Mouse (Mus musculus) neural tube, embryonic 13.5 days (tissue): ENCODE data around the gene Pzp. TPM values are rescaled to one million over a fixed set of nuclear protein-coding genes. Genes with fewer than 3 reads are reported as not detected.
A peak's percentile ranks its signal among the peaks of the same experiment; 100 is the strongest.

Experiments used
- ATAC-seq: fragments of 200-750 bp; cut with Nextera tagmentation; 2 replicates; pipeline ENCODE4 v1.8.0; 2017; ENCODE audit warnings: low read depth, mild to moderate bottlenecking, moderate TSS enrichment, moderate library complexity
- H3K27ac ChIP-seq: fragments of 300-500 bp; sonication (generic); replicated peaks from 2 replicates; pipeline ENCODE4 v1.5.1; 2015; ENCODE audit warnings: moderate library complexity, mild to moderate bottlenecking, inconsistent platforms
- H3K27me3 ChIP-seq: fragments of 300-500 bp; sonication (generic); 2 replicates; pipeline ENCODE4 v1.6.1; 2015; ENCODE audit warnings: mild to moderate bottlenecking, inconsistent platforms
- H3K36me3 ChIP-seq: fragments of 300-500 bp; sonication (generic); 2 replicates; pipeline ENCODE4 v1.6.1; 2015; ENCODE audit warnings: mild to moderate bottlenecking, inconsistent platforms
- H3K4me1 ChIP-seq: fragments of 300-500 bp; sonication (generic); replicated peaks from 2 replicates; pipeline ENCODE4 v1.6.1; 2015; ENCODE audit warnings: inconsistent platforms
- H3K4me2 ChIP-seq: fragments of 300-500 bp; sonication (generic); 2 replicates; pipeline ENCODE4 v1.6.1; 2015; ENCODE audit warnings: inconsistent platforms, mild to moderate bottlenecking, moderate library complexity
- H3K4me3 ChIP-seq: fragments of 300-500 bp; sonication (generic); 2 replicates; pipeline ENCODE4 v1.5.1; 2015; ENCODE audit warnings: mild to moderate bottlenecking, inconsistent platforms
- H3K9ac ChIP-seq: fragments of 300-500 bp; sonication (generic); 2 replicates; pipeline ENCODE4 v1.6.1; 2015; ENCODE audit warnings: moderate library complexity, mild to moderate bottlenecking, inconsistent platforms
- H3K9me3 ChIP-seq: fragments of 300-500 bp; sonication (generic); 2 replicates; pipeline ENCODE4 v1.6.1; 2016; ENCODE audit warnings: inconsistent platforms
- WGBS: fragments of 180-500 bp; shearing (Covaris S2); methylation state at CpG from one replicate; pipeline ENCODE4 v1.1.7; 2015; 5-methylcytosine and 5-hydroxymethylcytosine counted together
- polyA plus RNA-seq: library from polyadenylated mRNA; unstranded; fragments of >200 nt; fragmentation: Nextera tagmentation; extraction: Ambion mirVana; gene quantifications from 2 replicates; pipeline ENCODE4 v1.2.1, GENCODE M21; 2015

The Pzp gene
- polyA plus RNA-seq, 1 experiment from 2014 or later: 0.21 TPM

DNA sequence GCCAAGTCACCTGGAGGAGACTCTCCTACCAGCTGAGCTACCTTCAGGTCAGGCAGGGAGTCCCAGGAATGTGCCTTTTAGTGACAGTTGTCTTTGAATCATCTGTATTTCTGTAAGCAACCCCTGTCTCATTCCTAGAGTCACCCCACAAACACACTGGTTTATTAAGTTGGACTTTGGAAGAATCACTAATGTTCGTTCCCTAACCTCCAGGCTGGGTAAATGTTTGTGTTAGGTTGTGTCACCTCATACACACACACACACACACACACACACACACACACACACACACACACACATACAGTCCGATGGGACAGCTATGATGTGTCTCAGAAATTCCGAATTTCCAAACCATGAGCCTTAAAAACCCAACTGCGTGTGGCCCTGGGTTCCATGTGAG is 719 bp downstream of the Pzp start:
- Histone ChIP-seq H3K9me3 (peaks cover 5% of the 10 kb centered on the region; the same call in 1 of the 2 replicates), H3K4me2 (no peak overlapping the region), H3K27ac (no peak overlapping the region), H3K9ac (no peak overlapping the region), H3K4me1 (no peaks in the 10 kb centered on the region), H3K36me3 (no peaks in the 10 kb centered on the region), H3K27me3 (no peaks in the 10 kb centered on the region), H3K4me3 (no peak overlapping the region)
- no peak for ATAC-seq
- WGBS: 94% methylated on average over 4 of the region's 4 CpGs

DNA sequence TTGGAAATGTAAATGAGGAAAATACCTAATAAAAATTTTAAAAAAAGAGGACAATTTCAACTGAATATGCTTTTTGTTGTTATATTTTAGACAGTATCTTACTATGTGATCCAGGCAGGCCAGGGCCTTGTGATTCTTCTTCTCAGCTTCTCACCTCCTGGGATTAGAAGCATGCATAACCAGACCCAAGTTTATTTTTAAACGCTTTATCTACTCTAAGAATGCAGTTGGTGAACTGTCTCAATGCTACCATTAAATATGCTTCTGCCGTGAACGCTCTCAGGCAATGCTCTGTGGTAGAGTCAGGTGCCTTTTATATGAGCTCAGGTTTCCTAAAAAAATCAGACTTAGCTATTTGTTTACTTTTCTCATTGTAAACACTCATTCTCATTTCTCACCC is 3.2 kb downstream of the Pzp start:
- no peaks in the 10 kb centered on the region for H3K4me1 ChIP-seq
- H3K9me3 ChIP-seq: peaks cover 5% of the 10 kb centered on the region; the same call in 1 of the 2 replicates
- H3K4me3 ChIP-seq: no peak overlapping the region
- WGBS: 93% methylated on average over 3 of the region's 3 CpGs
- no peaks in the 10 kb centered on the region for H3K27me3 ChIP-seq
- H3K36me3 ChIP-seq: no peaks in the 10 kb centered on the region
- ATAC-seq: no peak
- H3K4me2 ChIP-seq: no peak overlapping the region
- H3K9ac ChIP-seq: no peak overlapping the region
- no peak overlapping the region for H3K27ac ChIP-seq

DNA sequence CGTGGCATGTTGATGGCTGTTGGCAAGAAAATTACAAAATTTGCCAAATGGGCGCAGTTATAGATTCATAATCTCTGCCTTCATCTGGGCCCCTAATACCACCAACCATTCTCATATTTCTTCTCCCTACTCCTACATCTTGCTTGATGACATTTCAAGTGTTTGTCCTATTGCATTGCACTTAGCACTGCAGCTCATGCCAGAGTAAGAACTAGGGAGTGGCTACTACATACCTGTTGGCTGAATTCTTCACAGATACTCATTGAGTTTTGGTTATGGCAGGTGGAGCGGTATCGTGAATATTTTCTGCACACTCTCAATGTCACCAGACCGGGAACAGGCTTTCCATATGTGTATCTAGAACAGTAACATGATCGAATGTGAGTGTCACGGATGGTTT is 7.4 kb downstream of the Pzp start:
- Histone ChIP-seq H3K9me3 (peaks cover 3% of the 10 kb centered on the region; the same call in 1 of the 2 replicates), H3K9ac (no peak overlapping the region), H3K27me3 (no peaks in the 10 kb centered on the region), H3K4me2 (no peak overlapping the region), H3K4me3 (no peak overlapping the region), H3K27ac (no peak overlapping the region), H3K4me1 (no peaks in the 10 kb centered on the region), H3K36me3 (no peaks in the 10 kb centered on the region)
- 89% methylated on average over 7 of the region's 7 CpGs for WGBS
- no peak for ATAC-seq

DNA sequence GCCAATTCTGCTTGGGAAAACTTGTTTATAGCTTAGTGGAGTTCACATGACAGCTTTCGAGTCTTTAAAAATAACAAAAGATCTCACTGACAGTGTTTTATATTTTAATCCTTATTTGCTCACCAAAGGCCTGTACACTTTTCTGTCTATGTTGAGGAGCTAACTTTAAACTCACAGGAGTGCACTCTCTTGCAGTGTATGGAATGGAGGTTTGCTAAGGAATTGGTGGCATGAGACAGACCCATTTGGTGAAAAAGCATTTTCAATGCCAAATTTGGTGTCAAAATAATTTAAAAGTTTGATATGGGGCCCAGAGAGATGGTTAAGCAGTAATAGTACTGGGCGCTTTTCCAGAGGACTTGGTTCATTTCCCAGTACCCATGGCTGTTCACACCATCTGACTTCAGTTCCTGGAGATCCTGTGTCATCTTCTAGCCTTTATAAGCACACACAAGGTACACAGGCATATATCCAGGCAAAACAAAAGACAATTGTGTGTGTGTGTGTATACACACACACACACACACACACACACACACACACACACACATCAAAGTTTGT is 20.8 kb downstream of the Pzp start:
- H3K36me3 ChIP-seq: no peaks in the 10 kb centered on the region
- H3K4me2 ChIP-seq: no peak overlapping the region
- H3K4me1 ChIP-seq: no peaks in the 10 kb centered on the region
- no peak for ATAC-seq
- no peak overlapping the region for H3K27ac ChIP-seq
- H3K27me3 ChIP-seq: no peaks in the 10 kb centered on the region
- H3K9ac ChIP-seq: no peak overlapping the region
- no peaks in the 10 kb centered on the region for H3K9me3 ChIP-seq
- H3K4me3 ChIP-seq: no peak overlapping the region
- WGBS: 89% methylated on average over 2 of the region's 2 CpGs

DNA sequence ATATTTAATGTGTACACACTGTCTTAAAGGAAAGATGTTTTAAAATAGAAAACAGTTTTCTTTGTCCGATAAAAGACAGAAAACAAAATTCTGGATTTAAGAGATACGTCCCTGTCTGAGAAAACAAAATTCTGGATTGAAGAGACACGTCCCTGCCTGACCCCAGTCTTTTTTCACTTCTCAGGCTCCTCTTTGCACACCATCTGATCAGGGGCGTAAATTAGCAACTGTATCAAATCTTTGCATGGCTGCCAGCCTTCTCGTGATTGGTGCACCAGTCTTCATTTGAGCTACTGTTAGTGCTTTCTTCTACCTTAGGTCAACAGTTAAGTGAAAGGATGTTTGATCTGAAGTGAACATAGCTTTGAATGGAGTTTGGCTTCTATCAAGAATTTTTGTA is 21.8 kb downstream of the Pzp start:
- H3K4me1 ChIP-seq: no peaks in the 10 kb centered on the region
- no peak for ATAC-seq
- H3K36me3 ChIP-seq: no peaks in the 10 kb centered on the region
- no peak overlapping the region for H3K27ac ChIP-seq
- no peak overlapping the region for H3K4me2 ChIP-seq
- no peak overlapping the region for H3K9ac ChIP-seq
- H3K9me3 ChIP-seq: no peaks in the 10 kb centered on the region
- WGBS: 66% methylated on average over 5 of the region's 5 CpGs
- H3K27me3 ChIP-seq: no peaks in the 10 kb centered on the region
- no peak overlapping the region for H3K4me3 ChIP-seq

DNA sequence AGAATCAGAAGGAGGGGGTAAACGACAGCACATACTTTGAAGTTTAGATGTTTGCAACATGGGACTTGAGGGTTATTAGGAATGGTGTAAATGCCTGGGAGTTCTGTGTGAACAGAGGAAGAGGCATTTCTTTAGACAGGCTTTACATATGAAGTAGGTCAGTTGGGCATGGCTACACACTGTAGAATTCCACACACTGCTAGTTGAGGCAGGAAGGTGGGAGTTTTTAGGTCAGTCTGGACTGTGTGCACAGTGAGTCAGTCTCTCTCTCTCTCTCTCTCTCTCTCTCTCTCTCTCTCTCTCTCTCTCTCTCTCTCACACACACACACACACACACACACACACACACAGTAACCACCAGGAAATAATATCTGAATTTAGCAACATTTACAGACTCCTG is 31.2 kb downstream of the Pzp start:
- Histone ChIP-seq H3K4me3 (no peak overlapping the region), H3K4me2 (no peak overlapping the region), H3K27ac (no peak overlapping the region), H3K4me1 (no peaks in the 10 kb centered on the region), H3K36me3 (no peaks in the 10 kb centered on the region), H3K27me3 (no peaks in the 10 kb centered on the region), H3K9ac (no peak overlapping the region), H3K9me3 (no peaks in the 10 kb centered on the region)
- WGBS: 93% methylated on average over 1 of the region's 1 CpGs
- no peak for ATAC-seq

DNA sequence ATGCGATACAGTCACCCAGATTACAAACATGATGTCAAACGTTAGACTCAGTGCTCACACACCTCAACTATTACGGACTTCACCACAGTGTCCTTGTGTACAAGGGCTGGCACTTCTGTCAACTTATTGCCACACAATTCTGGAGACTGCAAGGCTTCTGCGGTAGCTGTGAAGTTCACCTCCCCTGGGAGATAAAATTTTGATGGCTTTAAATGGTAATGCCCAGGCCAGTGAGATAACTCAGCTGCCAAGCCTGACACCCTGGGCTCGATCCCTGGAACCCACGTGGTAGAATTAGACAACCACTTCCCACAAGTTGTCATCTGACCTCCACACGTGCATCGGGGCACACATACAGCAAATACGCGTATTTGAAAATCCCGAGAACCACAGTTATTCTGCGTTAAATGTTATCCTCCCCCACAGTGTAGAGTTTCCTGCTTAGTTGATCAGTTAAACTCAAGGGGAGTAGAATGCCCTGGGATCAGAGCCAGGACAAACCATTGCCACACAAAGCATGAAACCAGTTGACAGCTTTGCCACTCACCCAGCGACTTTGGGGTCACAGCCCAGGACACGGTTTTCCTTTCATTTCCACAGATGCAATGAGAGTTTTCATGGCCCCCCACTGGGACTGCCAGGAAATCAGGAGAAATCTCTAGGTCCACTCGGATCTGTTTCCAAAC is 31.7 kb downstream of the Pzp start:
- no peak overlapping the region for H3K27ac ChIP-seq
- no peaks in the 10 kb centered on the region for H3K27me3 ChIP-seq
- ATAC-seq: no peak
- no peaks in the 10 kb centered on the region for H3K4me1 ChIP-seq
- H3K4me2 ChIP-seq: no peak overlapping the region
- H3K36me3 ChIP-seq: no peaks in the 10 kb centered on the region
- no peaks in the 10 kb centered on the region for H3K9me3 ChIP-seq
- H3K9ac ChIP-seq: no peak overlapping the region
- 73% methylated on average over 15 of the region's 15 CpGs for WGBS
- no peak overlapping the region for H3K4me3 ChIP-seq

GRCm38 (mm10) chr6:128491916-128492315 is 34.6 kb downstream of the Pzp start:
- no peak overlapping the region for H3K9ac ChIP-seq
- H3K36me3 ChIP-seq: no peaks in the 10 kb centered on the region
- H3K4me1 ChIP-seq: no peaks in the 10 kb centered on the region
- WGBS: 74% methylated on average over 4 of the region's 4 CpGs
- peak; percentile 67 for ATAC-seq
- no peak overlapping the region for H3K4me2 ChIP-seq
- H3K4me3 ChIP-seq: no peak overlapping the region
- no peaks in the 10 kb centered on the region for H3K9me3 ChIP-seq
- H3K27ac ChIP-seq: no peak overlapping the region
- H3K27me3 ChIP-seq: no peaks in the 10 kb centered on the region

GRCm38 (mm10) chr6:128490141-128490540 is 36.4 kb downstream of the Pzp start:
- Histone ChIP-seq H3K27me3 (no peaks in the 10 kb centered on the region), H3K9me3 (no peaks in the 10 kb centered on the region), H3K4me1 (no peaks in the 10 kb centered on the region), H3K9ac (no peak overlapping the region), H3K4me3 (no peak overlapping the region), H3K36me3 (no peaks in the 10 kb centered on the region), H3K27ac (no peak overlapping the region), H3K4me2 (no peak overlapping the region)
- no peak for ATAC-seq
- 94% methylated on average over 10 of the region's 10 CpGs for WGBS

- H3K9me3 ChIP-seq: no peaks in the 10 kb centered on the region
These were observed 38.8 kb downstream of the Pzp start for GRCm38 (mm10) chr6:128487736-128488135.

DNA sequence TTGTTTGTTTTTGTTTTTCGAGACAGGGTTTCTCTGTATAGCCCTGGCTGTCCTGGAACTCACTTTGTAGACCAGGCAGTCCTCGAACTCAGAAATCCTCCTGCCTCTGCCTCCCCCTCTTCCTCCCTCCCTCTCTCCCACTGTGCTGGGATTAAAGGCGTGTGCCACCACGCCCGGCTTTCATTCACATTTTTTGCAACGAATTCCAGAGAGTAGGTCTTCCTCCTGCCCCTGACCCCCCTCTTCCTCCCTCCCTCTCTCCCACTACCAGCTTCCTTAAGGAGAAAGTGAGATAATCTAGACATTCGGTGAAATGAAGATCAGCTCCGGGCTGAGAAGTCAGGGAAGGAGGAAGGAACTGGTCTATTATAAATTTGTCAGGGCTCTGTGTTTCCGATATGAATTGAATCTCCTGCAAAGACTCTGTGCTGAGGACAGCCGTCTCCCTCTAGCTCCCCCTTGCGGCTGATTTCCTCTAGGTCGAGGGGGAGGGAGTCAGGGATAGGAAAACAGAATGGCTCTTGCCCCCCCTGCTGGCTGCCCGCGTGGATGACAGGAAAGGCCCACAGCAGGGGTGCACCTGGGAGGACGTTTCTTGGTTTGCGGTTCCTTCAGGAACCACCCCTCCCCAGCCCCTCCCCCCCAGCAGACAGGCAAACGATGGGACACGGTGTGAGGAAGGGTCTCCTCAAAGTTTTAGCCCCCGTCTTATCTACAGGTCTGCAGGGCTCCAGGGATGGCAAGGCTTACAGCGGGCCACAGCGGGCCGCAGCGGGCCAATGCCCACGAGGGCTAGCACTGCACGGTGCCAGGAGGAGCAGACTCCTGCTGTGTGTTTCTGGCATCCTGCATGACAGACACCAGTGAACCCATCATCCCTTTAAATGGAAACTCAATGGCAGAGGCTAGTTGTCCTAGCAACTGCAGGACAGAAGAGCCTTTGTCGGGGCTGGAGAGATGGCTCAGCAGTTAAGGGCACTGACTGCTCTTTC is 46.8 kb downstream of the Pzp start:
- H3K4me1 ChIP-seq: 0 out of 2 replicates have a peak, but pooled peaks cover 8% of the 10 kb centered on the region
- H3K36me3 ChIP-seq: no peaks in the 10 kb centered on the region
- H3K27me3 ChIP-seq: no peaks in the 10 kb centered on the region
- H3K9ac ChIP-seq: no peak overlapping the region
- WGBS: 18% methylated on average over 26 of the region's 26 CpGs
- no peaks in the 10 kb centered on the region; the same call in 1 of the 2 replicates for H3K9me3 ChIP-seq
- peak overlapping the region; percentile 37 for H3K4me2 ChIP-seq
- ATAC-seq: peak; percentile 93
- peak overlapping the region; percentile 11; the same call in 1 of the 2 replicates for H3K4me3 ChIP-seq
- H3K27ac ChIP-seq: no peak overlapping the region

More at GRCm38 (mm10) chr6:128487736-128488135, 38.8 kb downstream of the Pzp start:
- no peak for ATAC-seq
- H3K4me3 ChIP-seq: no peak overlapping the region
- H3K9ac ChIP-seq: no peak overlapping the region
- H3K4me2 ChIP-seq: no peak overlapping the region
- H3K4me1 ChIP-seq: no peaks in the 10 kb centered on the region
- WGBS: 92% methylated on average over 11 of the region's 11 CpGs
- no peaks in the 10 kb centered on the region for H3K36me3 ChIP-seq
- H3K27me3 ChIP-seq: no peaks in the 10 kb centered on the region
- no peak overlapping the region for H3K27ac ChIP-seq

DNA sequence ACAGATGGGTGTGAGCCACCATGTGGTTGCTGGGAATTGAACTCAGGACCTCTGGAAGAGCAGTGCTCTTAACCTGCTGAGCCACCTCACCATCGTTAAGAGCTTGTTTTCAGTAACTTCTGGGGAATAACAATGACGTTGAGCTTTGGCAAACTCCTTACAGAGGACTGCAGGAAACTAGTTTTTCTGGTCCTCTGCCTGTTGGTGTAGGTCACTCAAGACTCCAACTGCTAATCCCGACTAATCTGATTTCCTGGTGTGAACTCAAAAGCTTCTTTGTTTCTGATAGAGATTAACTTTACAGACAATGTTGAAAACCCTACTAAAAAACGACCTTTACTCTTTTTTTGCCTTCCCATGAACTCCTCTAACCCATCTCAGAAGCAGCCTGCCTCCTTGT is 49.0 kb downstream of the Pzp start:
- no peaks in the 10 kb centered on the region for H3K36me3 ChIP-seq
- no peak overlapping the region for H3K27ac ChIP-seq
- no peak overlapping the region for H3K4me2 ChIP-seq
- no peak overlapping the region for H3K4me3 ChIP-seq
- H3K4me1 ChIP-seq: 0 out of 2 replicates have a peak, but pooled peaks cover 8% of the 10 kb centered on the region
- WGBS: 33% methylated on average over 4 of the region's 4 CpGs
- H3K9me3 ChIP-seq: no peaks in the 10 kb centered on the region; the same call in 1 of the 2 replicates
- no peak overlapping the region for H3K9ac ChIP-seq
- no peaks in the 10 kb centered on the region for H3K27me3 ChIP-seq
- no peak for ATAC-seq
